Mouse (Mus musculus) cerebellum, adult 11-12 months (tissue): Measurements from ENCODE around the gene A730061H03Rik.

Experiments used
- DNase-seq: peaks from one replicate; pipeline ENCODE4 v3.0.0; 2022

A730061H03Rik gene

DNA sequence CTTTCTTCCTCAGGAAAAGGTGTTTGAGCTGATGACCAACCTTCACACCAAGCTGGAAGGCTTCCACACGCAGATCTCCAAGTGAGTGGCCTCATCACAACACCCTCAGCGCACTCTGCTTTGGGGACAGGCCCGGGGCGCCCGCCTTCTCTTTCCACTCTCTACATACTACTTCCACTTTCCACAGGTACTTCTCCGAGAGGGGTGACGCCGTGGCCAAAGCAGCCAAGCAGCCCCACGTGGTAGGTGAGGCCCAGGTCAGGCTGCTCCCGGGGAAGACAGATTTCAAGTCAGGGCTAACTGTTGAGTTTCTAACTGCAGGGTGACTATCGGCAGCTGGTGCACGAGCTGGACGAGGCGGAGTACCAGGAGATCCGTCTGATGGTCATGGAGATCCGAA, 20.5 kb upstream of the A730061H03Rik start:
- DNase-seq: peak; percentile 28

DNA sequence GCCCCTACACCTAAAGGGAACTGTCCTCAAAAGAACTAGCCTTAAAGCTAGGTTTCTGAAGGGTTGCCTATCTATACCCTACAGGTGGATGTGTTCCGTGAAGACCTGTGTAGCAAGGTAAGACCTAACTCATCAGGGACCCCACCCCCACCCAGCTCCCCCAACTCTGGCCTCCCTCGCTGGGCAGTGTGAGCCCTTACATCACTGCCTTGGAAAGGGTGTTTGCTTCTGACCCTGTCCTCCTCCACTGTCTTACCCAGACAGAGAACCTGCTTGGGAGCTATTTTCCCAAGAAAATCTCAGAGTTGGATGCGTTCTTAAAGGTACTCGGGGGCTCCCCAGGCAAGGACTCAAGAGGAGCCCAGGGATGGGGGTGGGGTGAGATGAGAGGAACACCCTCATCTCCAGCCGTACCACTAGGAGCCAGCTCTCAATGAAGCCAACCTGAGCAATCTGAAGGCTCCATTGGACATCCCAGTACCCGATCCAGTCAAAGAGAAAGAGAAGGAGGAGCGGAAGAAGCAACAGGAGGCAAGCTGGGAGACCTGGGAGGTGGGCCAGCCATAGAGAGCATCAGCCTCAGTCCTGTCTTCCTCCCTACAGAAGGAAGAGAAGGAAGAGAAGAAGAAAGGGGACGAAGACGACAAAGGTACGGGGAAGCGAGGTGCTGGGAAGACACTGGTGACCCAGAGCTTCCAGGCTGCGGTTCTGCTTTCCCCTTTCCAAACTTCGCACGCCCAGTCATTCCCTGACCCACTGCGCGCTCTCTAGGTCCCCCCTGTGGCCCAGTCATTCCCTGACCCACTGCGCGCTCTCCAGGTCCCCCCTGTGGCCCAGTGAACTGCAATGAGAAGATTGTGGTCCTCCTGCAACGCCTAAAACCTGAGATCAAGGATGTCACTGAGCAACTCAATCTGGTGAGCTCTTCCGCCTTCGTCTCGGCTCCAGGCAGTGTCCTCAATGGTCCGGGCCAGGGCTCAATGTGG, 19.6 kb upstream of the A730061H03Rik start:
- peak; percentile 25 for DNase-seq

DNA sequence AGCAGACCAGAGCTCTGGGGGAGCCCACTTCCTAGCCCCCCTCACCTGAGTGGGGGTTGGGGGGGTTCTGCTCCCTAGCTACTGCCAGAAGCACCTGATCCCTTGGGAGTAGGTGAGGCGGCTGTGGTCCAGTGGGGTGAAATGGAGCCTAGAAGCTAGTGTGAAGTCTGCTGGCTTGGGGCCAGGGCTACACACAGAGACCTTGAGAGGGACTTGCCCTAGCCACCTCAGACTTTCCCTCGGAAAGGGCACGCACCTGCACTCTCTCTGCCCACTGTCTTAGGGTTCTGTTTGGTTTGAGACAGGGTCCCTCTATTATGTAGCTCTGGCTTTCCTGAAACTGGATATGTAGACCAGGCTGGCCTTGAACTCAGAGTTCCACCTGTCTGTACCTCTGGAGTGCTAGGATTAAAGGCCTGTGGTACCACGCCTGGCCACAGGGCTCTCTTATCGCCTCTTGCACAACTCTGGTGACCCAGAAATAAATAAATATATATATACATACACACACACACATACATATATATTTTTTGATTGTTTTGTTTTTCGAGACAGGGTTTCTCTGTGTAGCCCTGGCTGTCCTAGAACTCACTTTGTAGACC, 18.6 kb upstream of the A730061H03Rik start:
- DNase-seq: no peak

DNA sequence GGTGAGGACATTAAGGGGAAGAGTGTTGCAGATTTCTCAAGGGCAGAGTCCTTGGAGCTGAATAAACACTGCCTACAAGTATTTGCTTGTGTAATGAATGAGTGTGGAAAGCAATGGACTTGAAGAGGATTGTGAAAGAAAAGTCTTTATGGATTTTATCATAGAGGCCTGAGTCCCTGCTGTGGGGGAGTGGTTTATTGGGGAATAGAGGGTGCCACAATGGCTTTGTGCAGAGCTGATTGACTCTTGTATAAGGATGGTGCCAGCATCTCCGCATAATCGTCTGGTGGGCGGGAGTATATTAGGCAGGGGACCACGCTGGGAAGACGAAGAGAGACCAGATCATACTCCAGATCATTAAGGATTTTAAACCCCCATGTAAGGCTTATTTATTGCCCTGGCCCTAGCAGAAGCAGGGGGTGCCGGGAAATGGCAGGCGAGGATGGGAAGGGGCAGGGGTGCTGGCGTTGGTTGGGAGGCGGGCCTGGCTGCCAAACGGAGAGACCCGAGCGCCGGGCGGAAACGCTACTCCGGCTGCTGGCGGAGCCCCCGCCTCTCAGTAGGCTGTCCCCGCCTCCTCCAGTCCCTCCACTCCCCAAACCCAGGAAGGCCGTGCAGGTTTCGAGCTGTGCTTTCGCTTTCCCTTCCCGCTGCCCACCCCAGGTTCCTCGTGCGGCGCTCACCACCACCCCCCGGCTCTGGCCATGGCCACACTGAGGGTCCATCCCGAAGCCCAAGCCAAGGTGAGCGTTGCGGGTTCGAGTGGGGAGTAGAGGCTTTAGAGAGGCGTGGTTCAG, 17.9 kb upstream of the A730061H03Rik start, which contains the start of gene Psme1:
Gene Psme1 (plus strand): TSS at position 253 of the 797 bp plus-strand sequence.
- peak; percentile 71 for DNase-seq

DNA sequence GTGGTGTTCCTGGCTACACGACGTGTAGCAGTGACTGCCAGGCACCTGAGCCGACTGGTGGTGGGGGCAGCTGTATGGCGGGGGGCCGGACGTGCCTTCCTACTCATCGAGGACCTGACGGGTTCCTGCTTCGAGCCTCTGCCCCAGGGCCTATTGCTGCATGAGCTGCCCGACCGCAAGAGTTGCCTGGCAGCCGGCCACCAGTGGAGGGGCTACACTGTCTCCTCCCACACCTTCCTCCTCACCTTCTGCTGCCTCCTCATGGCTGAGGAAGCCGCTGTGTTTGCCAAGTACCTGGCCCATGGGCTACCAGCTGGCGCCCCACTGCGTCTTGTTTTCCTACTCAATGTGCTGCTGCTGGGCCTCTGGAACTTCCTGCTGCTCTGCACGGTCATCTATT, 16.2 kb upstream of the A730061H03Rik start:
- DNase-seq: no peak

DNA sequence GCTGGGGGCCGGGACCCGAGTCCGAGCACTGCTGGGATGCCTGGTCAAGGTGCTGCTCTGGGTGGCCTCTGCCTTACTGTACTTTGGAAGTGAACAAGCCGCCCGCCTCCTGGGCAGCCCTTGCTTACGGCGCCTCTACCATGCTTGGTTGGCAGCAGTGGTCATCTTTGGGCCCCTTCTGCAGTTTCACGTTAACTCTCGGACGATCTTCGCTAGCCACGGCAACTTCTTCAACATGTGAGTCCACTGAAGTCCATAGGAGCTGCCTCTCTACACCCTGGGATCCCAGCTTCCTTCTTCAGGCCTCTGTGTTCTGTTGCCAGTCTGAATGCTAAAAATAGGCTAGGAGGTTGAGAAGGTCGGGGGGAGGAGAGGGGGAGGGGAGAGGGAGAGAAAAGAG, 15.5 kb upstream of the A730061H03Rik start:
- no peak for DNase-seq

DNA sequence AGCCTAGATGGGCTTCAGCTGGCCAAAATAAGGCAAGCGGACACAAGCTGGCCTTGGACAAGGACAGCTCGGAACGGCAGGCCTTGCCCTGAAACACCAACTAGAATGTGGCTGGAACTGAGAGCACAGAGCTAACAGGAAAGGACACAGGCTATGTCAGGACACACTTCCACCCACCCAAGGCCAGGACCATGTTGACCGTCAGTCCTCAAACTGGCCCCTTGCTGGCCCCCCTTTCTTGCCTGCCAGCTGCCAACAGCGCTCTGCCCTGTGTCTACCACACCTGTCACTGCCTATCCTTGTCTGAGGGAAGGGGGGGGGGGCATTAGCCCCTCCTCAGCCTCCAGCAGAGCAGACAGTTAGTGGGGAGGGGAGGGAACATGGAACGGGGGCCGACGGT, 15.1 kb upstream of the A730061H03Rik start, which contains the start of gene Fitm1:
Gene Fitm1 (plus strand): TSS at position 316 of the 400 bp plus-strand sequence.
- DNase-seq: no peak

DNA sequence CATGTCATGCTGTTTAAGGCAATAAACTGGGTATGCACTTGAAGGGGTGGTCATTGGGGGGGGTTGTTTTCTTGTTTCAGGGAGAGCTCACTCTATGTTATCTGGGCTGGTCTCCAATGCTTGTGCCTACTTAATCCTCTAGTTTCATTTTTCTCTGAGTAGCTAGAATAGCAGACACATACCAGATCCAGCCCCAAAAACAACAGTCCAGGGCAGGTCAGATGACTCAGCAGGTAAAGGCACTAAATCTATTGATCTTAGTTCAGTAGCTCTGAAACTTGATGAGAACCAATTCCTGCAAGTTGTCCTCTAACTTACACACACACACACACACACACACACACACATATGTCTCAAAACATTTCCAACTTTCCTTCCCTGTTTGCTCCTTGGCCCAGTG, 11.6 kb upstream of the A730061H03Rik start:
- DNase-seq: no peak

DNA sequence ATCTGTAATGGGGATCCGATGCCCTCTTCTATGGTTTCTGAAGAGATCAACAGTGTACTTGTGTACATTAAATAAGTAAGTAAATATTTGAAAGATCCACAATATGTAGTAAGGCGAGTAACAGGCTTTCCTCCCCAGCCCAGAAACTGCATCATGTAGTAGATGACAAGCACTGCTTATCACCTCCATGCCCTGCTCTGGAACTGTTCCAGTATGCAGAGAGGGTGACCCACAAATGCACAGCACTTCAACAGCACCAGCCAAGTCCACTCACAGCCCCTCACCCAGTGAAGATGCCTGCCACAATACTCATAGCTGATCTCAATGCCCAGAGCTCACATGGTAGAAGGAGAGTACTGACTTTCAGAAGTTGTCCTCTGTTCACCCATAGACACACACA, 10.4 kb upstream of the A730061H03Rik start:
- no peak for DNase-seq

DNA sequence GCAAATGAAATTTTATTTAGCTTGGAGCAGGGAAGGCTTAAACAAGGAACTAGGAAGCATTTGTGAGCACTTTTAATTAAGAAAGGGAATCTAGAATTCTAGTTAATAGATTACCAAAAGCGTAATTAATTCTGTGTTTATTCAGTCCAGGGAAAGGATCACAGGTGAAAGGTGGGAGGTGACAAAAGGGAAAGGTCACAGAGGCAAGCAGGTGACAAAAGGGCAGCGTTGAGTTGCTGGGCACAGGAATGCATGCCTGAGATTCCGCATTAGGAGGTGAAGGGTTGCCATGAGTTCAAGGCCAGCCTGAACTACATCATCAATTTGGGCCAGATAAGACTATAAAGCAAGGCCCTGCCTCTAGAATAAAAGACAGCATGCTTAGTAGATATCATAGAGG, 7.3 kb upstream of the A730061H03Rik start:
- DNase-seq: no peak

DNA sequence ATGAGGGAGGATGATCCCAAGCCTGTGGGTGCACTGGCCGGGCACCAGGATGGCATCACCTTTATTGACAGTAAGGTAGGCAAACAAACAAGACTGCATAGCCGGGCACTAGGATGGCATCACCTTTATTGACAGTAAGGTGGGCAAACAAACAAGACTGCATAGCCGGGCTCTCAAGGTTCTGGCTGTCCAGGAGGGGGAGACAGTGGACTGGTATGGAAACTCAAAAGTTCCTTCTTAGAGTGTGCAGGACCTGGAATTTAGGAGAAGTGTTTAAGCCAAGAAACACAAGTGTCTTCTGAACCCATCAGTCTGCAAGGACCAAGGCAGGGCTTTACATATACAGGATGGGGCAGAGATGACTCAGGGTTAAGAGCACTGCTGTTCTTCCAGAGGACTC, 5.5 kb upstream of the A730061H03Rik start:
- no peak for DNase-seq

DNA sequence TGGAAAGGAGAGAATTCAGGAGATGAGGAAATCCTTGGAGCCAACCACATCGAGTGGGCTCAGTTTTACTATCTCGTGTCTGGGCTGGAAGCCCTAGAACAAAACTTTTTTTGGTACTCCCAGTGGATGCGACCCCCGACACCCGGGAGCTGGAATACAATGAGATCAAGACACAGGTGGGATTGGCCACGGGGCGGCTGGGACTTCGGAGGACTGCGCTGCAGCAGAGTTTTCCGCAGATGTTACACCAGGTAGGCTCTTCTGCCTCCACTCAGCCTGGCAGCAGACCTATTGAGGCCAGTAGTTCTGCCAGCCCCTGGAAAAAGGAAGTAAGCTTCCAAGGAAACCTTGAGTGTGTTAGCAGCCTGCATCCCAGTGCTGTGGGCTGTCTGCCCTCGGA, 3.0 kb upstream of the A730061H03Rik start:
- no peak for DNase-seq

DNA sequence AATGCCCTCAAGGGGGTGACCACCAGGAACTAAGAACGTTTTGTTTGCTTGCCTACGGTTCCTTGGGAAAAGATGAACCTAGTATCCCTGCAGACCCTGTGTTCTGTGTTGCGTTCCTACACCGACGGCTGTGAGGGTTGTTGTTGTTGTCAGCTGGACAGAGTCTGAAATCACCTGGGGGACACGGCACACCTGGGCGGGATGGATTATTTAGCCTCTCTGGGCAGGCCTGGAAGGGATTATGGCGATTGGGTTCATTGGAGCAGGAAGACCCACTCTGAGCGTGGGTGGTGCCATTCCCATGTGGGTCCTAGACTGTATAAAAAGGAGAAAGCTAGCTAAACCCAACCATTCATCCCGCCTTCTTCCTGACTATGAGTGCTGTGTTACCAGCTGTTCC, 1.7 kb upstream of the A730061H03Rik start:
- DNase-seq: peak; percentile 45

DNA sequence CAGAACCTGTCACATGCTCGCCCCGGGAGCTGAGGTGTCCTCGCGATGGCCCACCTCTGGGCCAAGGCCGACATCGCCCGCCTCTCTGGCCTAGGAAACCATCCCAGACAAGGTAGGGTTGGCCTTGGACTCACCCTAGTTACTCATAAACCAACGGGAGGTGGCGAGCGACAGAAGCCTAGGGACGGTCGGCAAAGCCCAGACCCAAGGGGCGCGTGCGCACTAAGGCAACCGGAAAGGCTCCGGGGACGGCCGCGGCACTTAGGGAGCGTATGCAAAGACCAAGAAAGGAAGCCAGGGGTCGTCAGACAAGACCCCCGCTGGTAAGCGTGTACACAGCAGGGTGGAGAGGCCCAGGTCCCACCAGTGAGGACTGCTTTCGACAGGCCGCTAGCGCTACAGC, 406 bp downstream of the A730061H03Rik start, which contains the start of gene Dcaf11:
Gene Dcaf11 (plus strand): TSS at position 208 of the 403 bp plus-strand sequence.
- peak; percentile 94 for DNase-seq

DNA sequence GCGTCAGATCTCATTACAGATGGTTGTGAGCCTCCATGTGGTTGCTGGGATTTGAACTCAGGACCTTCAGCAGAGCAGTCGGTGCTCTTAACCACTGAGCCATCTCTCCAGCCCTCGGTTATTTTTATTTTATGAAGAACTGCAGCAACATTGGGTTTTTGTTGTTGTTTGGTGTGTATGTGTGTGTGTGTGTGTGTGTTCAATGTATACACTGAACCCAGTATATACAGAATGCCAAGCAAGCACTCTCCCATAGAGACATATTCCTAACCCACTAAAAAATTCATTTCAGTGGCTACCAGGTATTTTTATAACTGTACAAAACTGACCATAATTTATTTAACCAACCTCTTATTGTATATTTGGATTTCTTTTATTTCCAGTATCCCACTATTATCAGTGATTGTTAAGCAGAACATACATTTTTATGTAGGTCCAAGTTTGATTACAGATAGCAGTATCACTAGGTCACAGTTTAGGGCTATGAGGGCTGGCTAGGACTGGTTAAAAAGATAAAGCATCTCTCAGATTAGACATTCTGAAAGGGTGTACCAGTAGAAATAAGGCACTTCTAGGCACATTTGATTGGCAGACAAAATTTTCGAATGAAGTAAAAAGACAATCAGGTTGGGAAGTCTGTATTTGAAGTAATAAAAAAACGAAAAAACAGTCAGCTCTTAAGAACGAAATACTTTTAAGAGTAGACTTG, 1.3 kb downstream of the A730061H03Rik start:
- DNase-seq: no peak

DNA sequence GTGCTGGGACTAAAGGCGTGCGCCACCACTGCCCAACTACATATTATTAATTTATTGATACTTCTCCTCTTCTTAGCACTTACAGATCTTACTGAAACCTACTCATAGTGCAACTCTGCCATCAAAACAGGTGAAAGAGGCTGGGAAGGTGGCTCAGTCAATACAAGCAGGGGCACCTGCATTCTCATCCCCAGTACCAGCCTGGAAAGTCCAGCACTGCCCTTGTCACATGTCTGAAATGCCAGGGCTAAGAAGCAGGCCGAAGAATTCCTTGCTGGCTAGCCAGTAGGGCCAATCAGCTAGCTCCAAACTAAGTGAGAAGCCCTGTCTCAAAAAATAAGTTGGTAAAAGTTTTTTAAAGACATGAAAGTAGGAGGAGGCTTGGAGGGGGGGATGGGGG, 2.6 kb downstream of the A730061H03Rik start:
- no peak for DNase-seq

DNA sequence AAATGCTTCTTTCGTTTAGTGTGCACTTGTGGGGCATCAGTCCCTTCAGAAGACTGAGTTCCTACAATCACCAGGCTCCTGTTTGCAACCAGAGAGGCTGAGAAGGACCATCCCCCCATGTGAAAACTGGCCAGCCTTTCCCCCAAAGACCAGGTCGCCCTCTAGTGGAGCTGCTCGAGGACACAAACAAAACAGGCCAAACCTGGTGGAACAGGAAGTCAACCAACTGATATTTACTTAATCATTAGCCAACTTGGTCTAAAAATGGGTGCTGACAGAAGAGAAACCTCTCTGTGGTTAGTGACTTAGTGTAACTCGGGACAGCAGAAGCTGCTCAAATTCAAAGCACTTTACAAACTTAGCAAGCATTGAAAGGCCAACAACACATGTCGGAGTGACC, 3.2 kb downstream of the A730061H03Rik start:
- DNase-seq: peak; percentile 69

DNA sequence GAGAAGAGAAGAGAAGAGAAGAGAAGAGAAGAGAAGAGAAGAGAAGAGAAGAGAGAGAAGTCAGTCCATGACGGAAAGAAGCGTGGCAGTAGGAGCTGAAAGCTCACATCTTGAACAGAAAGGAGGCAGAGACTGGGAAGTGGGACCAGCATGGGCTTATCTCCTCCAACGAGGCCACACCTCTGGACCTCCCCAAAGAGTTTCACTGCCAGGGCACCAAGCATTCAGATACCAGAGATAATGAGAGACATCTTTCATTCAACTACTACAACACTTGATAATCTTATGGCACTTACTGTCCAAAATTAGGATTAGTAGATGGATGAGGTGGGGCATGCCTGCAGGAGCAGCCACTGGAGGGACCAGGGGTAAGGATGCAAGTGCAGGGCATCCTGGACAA, 4.4 kb downstream of the A730061H03Rik start:
- no peak for DNase-seq

DNA sequence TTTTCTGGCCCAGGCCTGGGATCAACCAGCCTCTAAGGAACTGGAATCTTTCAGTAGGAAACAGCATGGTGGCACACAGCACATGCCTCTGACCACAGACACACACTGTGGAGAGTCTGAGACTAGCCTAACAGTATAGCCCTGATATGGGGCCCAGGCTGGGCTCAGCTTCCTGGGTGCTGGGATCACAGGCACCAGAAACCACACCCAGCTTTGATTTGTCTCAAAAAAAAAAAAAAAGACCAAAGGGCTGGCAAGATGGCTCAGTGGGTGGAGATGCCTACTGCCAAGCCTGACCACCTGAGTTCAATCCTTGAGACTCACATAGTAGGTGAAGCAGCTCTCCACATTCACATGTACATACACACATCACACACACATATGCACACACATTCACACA, 5.6 kb downstream of the A730061H03Rik start:
- no peak for DNase-seq

DNA sequence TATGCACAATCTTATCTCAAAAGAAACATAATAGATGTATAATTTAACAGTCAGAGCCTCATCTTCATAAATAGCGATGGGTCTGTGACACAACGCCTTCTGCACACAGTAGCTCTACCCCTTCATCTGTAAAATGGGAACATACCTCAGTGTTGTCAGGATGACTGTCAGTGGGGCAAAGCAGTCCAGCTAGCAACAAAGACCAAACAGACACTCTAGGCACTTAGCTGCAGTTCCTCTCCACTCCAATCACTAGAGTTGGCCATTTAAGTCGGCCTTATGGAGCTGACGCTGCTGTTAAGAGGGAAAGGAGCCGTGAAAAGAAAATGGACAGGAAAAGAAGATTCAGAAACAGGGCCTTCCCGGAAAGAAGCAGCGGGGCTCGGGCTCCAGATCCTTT, 8.4 kb downstream of the A730061H03Rik start:
- no peak for DNase-seq

DNA sequence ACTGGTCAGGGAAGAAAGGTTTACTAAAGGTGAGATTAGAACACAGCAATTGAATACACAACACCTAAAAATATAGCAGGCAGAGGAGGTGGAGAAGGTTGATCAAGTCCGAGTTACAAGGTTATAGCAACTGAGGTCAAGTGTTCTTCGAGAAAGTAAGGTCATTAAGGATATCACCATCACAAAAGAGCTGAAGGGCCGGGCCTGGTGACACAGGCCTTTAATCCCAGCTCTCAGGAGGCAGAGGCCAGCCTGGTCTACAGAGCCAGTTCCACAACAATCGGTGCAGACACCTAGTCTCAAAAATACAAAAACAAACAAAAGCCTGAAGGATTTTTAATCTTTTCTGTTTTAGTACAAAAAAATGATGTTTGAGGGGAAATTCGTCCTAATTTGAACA, 8.9 kb downstream of the A730061H03Rik start:
- no peak for DNase-seq

DNA sequence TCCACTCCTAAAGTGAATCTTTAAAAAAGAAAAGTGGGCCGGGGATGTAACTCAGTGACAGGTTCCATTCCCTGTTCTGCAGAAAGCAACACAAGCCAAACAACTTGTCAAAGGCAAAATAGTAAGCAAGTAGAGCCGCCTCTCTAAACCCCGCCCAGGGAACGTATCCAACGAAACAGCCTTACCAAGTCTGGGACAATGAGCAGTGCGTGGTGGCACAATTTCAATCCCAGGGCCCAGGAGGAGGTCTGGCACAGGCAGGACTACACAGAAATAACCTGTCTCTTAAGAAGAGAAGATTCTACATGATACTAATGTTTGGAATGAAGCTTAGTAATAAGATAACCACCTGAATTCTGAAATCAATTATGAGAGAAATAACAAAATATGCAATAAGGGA, 10.0 kb downstream of the A730061H03Rik start:
- DNase-seq: no peak

DNA sequence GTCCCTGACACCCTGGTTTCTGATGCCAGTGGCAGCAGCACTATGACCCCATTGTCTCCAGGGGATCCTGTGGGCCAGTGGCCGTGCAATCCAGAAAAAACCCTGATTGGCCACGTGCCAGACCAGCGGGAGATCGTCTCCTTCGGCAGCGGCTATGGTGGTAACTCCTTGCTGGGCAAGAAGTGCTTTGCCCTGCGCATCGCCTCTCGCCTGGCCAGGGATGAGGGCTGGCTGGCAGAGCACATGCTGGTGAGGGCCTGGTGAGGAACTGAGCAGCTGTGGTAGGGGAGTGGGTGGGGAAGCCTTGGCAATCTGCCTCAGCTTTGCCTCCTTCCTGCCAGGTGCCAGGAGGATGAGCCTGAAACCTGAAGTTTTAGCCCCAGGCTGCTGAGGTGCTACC, 15.9 kb downstream of the A730061H03Rik start:
- peak; percentile 52 for DNase-seq
